Mouse (Mus musculus) lung, embryonic 14.5 days (tissue): Measurements from ENCODE around the gene Dapk1. TPM values are rescaled to one million over a fixed set of nuclear protein-coding genes. Genes with fewer than 3 reads are reported as not detected.

Experiments
- ATAC-seq: fragments of 200-750 bp; cut with Nextera tagmentation; 2 replicates; pipeline ENCODE4 v1.8.0; 2017; ENCODE audit warnings: mild to moderate bottlenecking, moderate TSS enrichment, moderate library complexity; ENCODE audit not compliant: insufficient read depth
- DNase-seq: peaks from one replicate; pipeline ENCODE4 v3.0.0-alpha.2; 2015
- H3K27ac ChIP-seq: fragments of 300-500 bp; sonication (generic); 2 replicates; pipeline ENCODE4 v1.5.1; 2014; ENCODE audit warnings: low read depth, mild to moderate bottlenecking, moderate library complexity
- H3K27me3 ChIP-seq: fragments of 300-500 bp; sonication (generic); 2 replicates; pipeline ENCODE4 v1.6.1; 2014; ENCODE audit warnings: low read length, control low read depth; ENCODE audit not compliant: insufficient read depth
- H3K36me3 ChIP-seq: fragments of 300-500 bp; sonication (generic); 2 replicates; pipeline ENCODE4 v1.6.1; 2014; ENCODE audit warnings: control low read depth; ENCODE audit not compliant: insufficient read depth
- H3K4me1 ChIP-seq: fragments of 300-500 bp; sonication (generic); 2 replicates; pipeline ENCODE4 v1.6.1; 2014; ENCODE audit warnings: antibody characterized with exemption, control low read depth; ENCODE audit not compliant: insufficient read depth
- H3K4me2 ChIP-seq: fragments of 300-500 bp; sonication (generic); 2 replicates; pipeline ENCODE4 v1.6.1; 2014; ENCODE audit warnings: mild to moderate bottlenecking
- H3K4me3 ChIP-seq: fragments of 300-500 bp; sonication (generic); 2 replicates; pipeline ENCODE4 v1.5.1; 2014; ENCODE audit warnings: low read depth, low read length
- H3K9ac ChIP-seq: fragments of 300-500 bp; sonication (generic); 2 replicates; pipeline ENCODE4 v1.6.1; 2014
- H3K9me3 ChIP-seq: fragments of 300-500 bp; sonication (generic); 2 replicates; pipeline ENCODE4 v1.6.1; 2016; ENCODE audit warnings: low read depth, low read length, control low read depth
- CTCF ChIP-seq: IDR thresholded peaks from 2 replicates; pipeline ENCODE4 v1.5.1; 2016; ENCODE audit warnings: antibody characterized with exemption, low read depth
- WGBS: fragments of 180-500 bp; shearing (Covaris S2); extraction: QIAGEN DNeasy Blood & Tissue Kit; methylation state at CpG from one replicate; pipeline ENCODE4 v1.1.7; 2014; 5-methylcytosine and 5-hydroxymethylcytosine counted together
- polyA plus RNA-seq: library from polyadenylated mRNA; unstranded; fragments of >200 nt; fragmentation: Nextera tagmentation; extraction: Ambion mirVana; gene quantifications from 2 replicates; pipeline ENCODE4 v1.2.1, GENCODE M21; 2014

Dapk1 gene
- polyA plus RNA-seq, 1 experiment from 2014 or later, result 14.1 TPM

- 62% methylated on average over 8 of the region's 8 CpGs for WGBS
- Histone ChIP-seq H3K9ac (no peak overlapping the region), H3K4me2 (no peak overlapping the region), H3K36me3 (no peaks in the 10 kb centered on the region; the same call in 1 of the 2 replicates), H3K27ac (no peak overlapping the region; the same call in 1 of the 2 replicates), H3K4me1 (0 out of 2 replicates have a peak, but pooled peaks cover 3% of the 10 kb centered on the region), H3K4me3 (no peak overlapping the region), H3K27me3 (no peaks in the 10 kb centered on the region), H3K9me3 (no peaks in the 10 kb centered on the region)
- ATAC-seq (peak; percentile 19; the same call in 1 of the 2 replicates), DNase-seq (no peak)
- TF ChIP-seq CTCF, result no peak
Measured at GRCm38 (mm10) chr13:60662493-60663177, 60.9 kb downstream of the Dapk1 start.

GRCm38 (mm10) chr13:60664058-60664457 lies 62.3 kb downstream of the Dapk1 start:
- Histone ChIP-seq H3K4me3 (no peak overlapping the region), H3K36me3 (no peaks in the 10 kb centered on the region; the same call in 1 of the 2 replicates), H3K4me1 (0 out of 2 replicates have a peak, but pooled peaks cover 3% of the 10 kb centered on the region), H3K9me3 (no peaks in the 10 kb centered on the region), H3K9ac (no peak overlapping the region), H3K27ac (no peak overlapping the region), H3K27me3 (no peaks in the 10 kb centered on the region), H3K4me2 (no peak overlapping the region)
- ATAC-seq (no peak), DNase-seq (no peak)
- no peak for TF ChIP-seq CTCF
- 39% methylated on average over 3 of the region's 3 CpGs for WGBS

- Histone ChIP-seq H3K4me1 (0 out of 2 replicates have a peak, but pooled peaks cover 3% of the 10 kb centered on the region), H3K9me3 (no peaks in the 10 kb centered on the region), H3K27ac (no peak overlapping the region), H3K9ac (no peak overlapping the region), H3K27me3 (no peaks in the 10 kb centered on the region), H3K4me2 (no peak overlapping the region), H3K36me3 (no peaks in the 10 kb centered on the region), H3K4me3 (no peak overlapping the region)
- ATAC-seq, result no peak
- TF ChIP-seq CTCF, result no peak
- WGBS, result 72% methylated on average over 10 of the region's 10 CpGs
- DNase-seq, result peak; percentile 34
Measured at GRCm38 (mm10) chr13:60664816-60665215, 63.1 kb downstream of the Dapk1 start.

DNA sequence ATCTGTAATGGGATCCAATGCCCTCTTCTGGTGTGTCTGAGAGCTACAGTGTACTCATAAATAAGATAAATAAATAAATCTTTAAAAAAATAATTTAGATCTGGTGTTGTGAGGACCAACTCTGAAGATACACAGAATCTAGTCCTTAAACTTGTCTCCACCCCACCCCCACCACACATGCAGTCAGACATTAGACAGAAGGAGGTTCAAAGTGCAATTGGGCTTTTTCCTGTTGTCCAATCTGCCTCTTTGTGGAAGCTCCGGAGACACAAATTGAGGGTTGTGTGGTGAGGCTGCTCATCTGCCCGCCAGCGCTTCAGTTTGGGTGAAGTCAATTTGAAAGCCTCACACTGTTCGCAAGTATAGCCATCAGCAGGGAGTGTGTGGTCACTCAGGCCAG lies 63.7 kb downstream of the Dapk1 start:
- Histone ChIP-seq H3K4me3 (no peak overlapping the region), H3K4me1 (peaks cover 3% of the 10 kb centered on the region; the same call in 1 of the 2 replicates), H3K9me3 (no peaks in the 10 kb centered on the region), H3K4me2 (no peak overlapping the region), H3K27ac (no peak overlapping the region), H3K36me3 (no peaks in the 10 kb centered on the region), H3K27me3 (no peaks in the 10 kb centered on the region), H3K9ac (no peak overlapping the region)
- TF ChIP-seq CTCF, result no peak
- WGBS, result 88% methylated on average over 4 of the region's 4 CpGs
- ATAC-seq (no peak), DNase-seq (no peak)

DNA sequence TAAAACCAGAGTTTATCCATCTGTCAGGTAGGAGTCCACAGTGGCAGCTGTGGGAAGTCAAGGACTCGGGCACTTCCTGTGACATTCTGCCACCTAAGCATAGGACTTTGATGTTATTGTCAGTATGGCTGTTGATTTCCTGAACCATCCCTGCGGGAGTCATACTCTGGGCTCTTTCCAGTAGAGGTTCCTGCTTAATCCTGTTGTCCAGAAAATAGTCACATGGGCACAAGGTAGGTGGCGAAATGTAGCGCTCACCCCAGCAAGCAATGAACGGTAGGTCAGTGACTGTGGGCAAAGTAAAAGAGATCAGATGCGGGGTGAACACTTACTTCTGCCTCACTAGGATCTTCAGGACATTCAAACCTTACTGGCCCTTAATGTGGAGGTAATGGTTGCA lies 66.3 kb downstream of the Dapk1 start:
- Histone ChIP-seq H3K27me3 (no peaks in the 10 kb centered on the region), H3K9ac (no peak overlapping the region), H3K4me1 (peaks cover 8% of the 10 kb centered on the region), H3K36me3 (no peaks in the 10 kb centered on the region), H3K9me3 (no peaks in the 10 kb centered on the region), H3K4me2 (no peak overlapping the region), H3K27ac (no peak overlapping the region), H3K4me3 (no peak overlapping the region)
- 70% methylated on average over 6 of the region's 6 CpGs for WGBS
- DNase-seq (no peak), ATAC-seq (no peak)
- no peak for TF ChIP-seq CTCF

DNA sequence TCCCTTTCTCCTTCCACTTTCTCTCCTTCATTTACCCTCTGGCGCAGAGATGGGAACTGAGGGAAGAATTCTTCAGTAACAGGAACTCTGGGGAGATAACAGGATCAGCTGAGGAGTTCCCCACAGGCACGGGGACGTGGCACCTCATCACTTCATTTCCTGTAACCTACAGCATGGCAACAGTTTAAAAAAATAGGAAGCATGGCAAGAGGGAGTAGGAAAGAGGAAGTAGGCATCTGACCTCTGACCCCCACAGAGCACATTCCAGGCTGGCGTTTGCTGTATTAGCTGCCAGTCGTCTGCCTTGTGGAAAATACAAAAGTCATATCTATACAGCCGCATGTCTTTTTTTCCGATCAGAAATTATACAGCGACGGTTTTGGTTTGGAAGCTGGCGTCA lies 68.9 kb downstream of the Dapk1 start:
- no peak for ATAC-seq
- H3K4me1 ChIP-seq, result peaks cover 12% of the 10 kb centered on the region
- WGBS, result 21% methylated on average over 10 of the region's 10 CpGs
- H3K4me3 ChIP-seq, result no peak overlapping the region
- DNase-seq, result peak; percentile 40
- H3K4me2 ChIP-seq, result 0 out of 2 replicates have a peak overlapping the region, but pooled peaks have one; percentile 11
- no peak for TF ChIP-seq CTCF
- no peaks in the 10 kb centered on the region for H3K36me3 ChIP-seq
- no peak overlapping the region for H3K27ac ChIP-seq
- H3K27me3 ChIP-seq, result no peaks in the 10 kb centered on the region
- no peak overlapping the region for H3K9ac ChIP-seq
- H3K9me3 ChIP-seq, result no peaks in the 10 kb centered on the region

DNA sequence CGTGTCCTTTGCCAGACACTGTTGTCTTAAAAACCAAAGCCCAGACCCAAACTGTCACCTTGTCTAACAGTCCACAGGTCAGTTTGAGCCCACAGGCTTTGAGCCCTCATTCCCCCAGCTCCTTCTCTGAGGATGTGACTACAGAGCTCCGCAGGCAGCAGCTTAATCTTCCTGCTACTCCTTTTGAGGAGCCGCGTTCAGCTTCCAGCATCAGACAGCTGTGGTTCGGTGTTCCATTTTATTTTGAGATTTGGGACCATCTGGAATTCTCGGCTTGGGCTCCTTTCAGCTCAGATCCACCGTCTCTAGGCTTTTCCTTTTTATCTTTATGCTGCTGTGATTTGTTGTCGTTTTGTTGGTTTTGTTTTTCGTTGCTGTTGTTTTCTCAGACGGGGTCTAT lies 69.5 kb downstream of the Dapk1 start:
- no peak overlapping the region for H3K27ac ChIP-seq
- WGBS, result 46% methylated on average over 10 of the region's 10 CpGs
- no peak overlapping the region for H3K4me2 ChIP-seq
- no peak for TF ChIP-seq CTCF
- no peaks in the 10 kb centered on the region for H3K27me3 ChIP-seq
- H3K4me1 ChIP-seq, result peaks cover 14% of the 10 kb centered on the region
- ATAC-seq (no peak), DNase-seq (peak; percentile 37)
- no peak overlapping the region for H3K9ac ChIP-seq
- no peaks in the 10 kb centered on the region for H3K9me3 ChIP-seq
- no peak overlapping the region for H3K4me3 ChIP-seq
- no peaks in the 10 kb centered on the region for H3K36me3 ChIP-seq
